Mouse (Mus musculus): ENCODE data around the gene Mmp9.
A peak's percentile ranks its signal among the peaks of the same experiment; 100 is the strongest.

Gene Mmp9

DNA sequence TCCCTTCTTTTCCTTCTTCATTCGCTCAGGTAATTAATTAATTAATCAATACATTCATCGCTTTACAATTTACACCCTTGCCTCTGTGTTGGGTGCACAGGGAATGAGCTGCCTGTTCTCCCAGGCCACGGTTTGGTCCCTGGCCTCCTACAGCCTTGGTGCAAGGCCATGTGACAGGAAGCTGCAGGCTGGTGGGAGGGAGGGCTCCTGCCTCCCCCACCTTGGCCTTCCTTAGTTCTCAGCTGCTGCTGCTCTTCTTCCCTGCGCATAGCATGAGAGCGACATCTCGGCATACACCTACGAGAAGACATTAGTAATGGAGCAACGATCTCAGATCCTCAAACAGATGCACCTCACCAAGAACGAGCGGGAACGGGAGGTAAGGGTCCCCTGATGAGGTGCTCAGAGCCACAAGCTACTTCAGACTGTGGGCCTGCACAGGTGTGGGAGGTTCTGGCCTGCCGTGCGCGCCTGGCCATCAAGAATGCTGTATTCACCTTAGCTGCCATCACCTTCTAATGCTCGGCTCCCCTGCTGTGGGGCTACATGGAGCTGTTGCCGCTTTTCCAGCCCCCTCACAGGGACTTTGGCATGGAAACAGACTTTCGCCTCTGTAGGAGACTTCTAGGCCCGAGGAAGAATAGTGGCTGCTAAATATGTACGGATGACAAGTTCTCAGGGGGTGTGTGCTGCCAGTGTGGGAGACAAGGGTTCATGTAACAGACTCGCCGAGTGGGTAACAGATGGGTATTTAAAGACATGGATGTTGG, 54.3 kb downstream of the Mmp9 start:
- no peak for DNase-seq

- DNase-seq, result no peak
These were observed 55.4 kb downstream of the Mmp9 start for GRCm38 (mm10) chr2:164995976-164996375.

- no peak for DNase-seq
These were observed 56.5 kb downstream of the Mmp9 start for GRCm38 (mm10) chr2:164996848-164997720.

DNA sequence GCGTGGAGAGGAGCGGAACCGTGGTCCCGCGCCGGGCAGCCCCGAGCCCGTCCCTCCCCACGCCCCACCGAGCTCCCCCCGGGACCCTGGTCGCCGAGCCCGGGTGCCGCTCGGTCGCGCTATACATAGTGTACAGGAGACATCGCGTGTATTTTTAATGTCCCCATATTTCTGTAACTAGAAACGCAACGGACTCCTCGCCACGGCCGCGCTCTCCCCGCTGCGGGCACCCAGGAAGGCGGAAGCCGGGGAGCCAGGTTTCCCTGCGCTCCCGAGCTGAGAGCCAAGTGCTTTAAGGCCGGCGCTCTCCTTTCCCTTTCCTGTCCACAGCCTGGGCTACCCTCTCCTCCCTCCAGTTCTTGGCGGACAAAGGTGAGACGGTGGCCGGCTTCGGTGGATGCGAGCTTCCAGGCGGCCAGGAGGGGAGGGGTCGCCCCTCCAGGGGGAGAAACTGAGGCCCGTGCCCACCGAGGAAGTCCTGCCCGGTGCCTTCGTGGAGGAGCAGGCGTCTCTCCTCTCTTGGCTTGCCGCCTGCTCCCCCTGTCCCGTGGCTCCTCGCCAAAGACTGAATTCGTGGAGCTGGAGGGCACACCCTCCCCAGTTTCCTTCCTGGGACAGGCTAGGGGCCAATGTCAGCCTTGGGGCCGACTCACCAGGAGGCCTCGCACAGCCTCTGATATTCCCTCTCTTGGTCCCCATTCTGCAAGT, 57.3 kb downstream of the Mmp9 start:
- DNase-seq, result peak; percentile 72

- no peak for DNase-seq
These were observed 61.4 kb downstream of the Mmp9 start for GRCm38 (mm10) chr2:165001958-165002357.

DNA sequence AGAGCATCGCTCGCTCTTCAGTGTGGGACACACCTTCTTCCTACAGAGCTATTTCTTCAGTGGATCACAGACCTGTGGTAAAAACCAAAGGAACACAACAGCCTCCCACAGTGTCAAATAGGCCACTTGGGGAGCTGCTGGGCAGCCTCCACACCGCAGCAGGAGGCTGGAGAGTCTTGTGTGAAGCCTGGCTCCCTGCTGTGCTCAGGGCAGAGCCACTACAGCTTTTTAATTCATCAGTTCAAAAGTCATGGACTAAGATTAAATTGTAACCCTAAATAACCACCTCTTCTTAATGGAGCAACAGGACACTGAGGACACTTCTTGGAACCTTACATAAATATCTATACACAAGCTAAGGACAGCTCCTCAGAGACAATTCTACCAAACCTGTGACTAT, 62.5 kb downstream of the Mmp9 start:
- peak; percentile 34 for DNase-seq

DNA sequence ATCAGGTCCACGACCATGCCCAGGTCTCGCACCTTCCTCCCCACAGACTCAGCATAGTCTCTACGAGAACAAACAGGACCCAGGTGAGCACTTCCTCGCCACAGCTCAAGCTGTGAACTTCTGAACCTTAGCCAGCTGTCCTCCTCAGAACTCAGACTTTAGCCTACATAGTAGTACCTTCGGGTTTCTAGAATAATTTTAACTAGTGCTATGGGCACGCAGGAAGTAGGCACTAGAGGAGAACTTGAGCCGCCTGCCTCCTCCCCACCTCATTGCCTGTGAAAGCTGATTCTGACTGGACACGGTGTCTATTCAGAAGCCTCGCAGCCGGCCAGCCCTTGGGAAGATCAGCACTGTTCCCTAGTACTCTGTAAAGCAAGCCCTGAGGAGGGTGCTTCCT, 63.7 kb downstream of the Mmp9 start:
- DNase-seq, result no peak

Measured in kidney, adult 18-20 months (tissue).